Mouse (Mus musculus) myocyte (in vitro differentiated cells): ENCODE measurements around the gene Ctf2.

Experiments used
- E2F4 ChIP-seq: IDR thresholded peaks from one replicate; pipeline ENCODE4 v1.6.1; 2011; ENCODE audit warnings: mild to moderate bottlenecking, control low read depth, moderate library complexity; ENCODE audit not compliant: insufficient read depth
- MAX ChIP-seq: IDR thresholded peaks from one replicate; pipeline ENCODE4 v1.6.1; 2011; ENCODE audit warnings: low read depth, mild to moderate bottlenecking, control low read depth
- MYOG ChIP-seq, 3 experiments: IDR thresholded peaks; one replicate each; pipeline ENCODE4 v1.6.1; 2011; ENCODE audit warnings: control low read depth in 2 of 3, low read depth in 2 of 3, mild to moderate bottlenecking in 2 of 3; ENCODE audit not compliant: insufficient read length in 2 of 3, control insufficient read depth in 1 of 3, insufficient read depth in 1 of 3
- POLR2A ChIP-seq: IDR thresholded peaks from one replicate; pipeline ENCODE4 v1.6.1; 2011; ENCODE audit warnings: low read depth, mild to moderate bottlenecking, control low read depth, moderate library complexity; ENCODE audit not compliant: insufficient read length
- SRF ChIP-seq: IDR thresholded peaks from one replicate; pipeline ENCODE4 v1.6.1; 2011; ENCODE audit warnings: low read depth; ENCODE audit not compliant: control insufficient read depth, insufficient read length
- TCF12 ChIP-seq: IDR thresholded peaks from one replicate; pipeline ENCODE4 v1.6.1; 2011; ENCODE audit warnings: mild to moderate bottlenecking, control low read depth; ENCODE audit not compliant: poor library complexity, insufficient read depth, severe bottlenecking
- USF1 ChIP-seq: IDR thresholded peaks from one replicate; pipeline ENCODE4 v1.6.1; 2011; ENCODE audit warnings: low read depth, mild to moderate bottlenecking, control low read depth, moderate library complexity

GRCm38 (mm10) chr7:127747559-127748234 is 15.7 kb upstream of the Ctf2 start:
- TF ChIP-seq POLR2A (no peak), TCF12 (no peak), MAX (no peak), MYOG (IDR thresholded peaks at IDR 0.05; ENCODE audit: control insufficient read depth in 1 of 3, insufficient read depth in 1 of 3, insufficient read length in 2 of 3, low read depth in 2 of 3) (no peak), E2F4 (no peak), SRF (no peak), USF1 (no peak)
